Comparison of ENCODE assay signal across 8 mouse cellular contexts in genomic region chr13:112002661-112003347, GRCm38 (mm10).
DNase-seq lines count a peak whose midpoint lies in the region; ATAC-seq lines count a peak whose summit lies in the region.

No protein-coding gene starts in this region.

- peak overlapping the region; percentile 50; the same call in 1 of the 2 replicates for H3K27ac ChIP-seq in kidney, embryonic 16.5 days (ENCODE audit: low read length)

- H3K27me3 ChIP-seq in kidney, embryonic 16.5 days (ENCODE audit: insufficient read depth, low read length): no peaks in the 10 kb centered on the region

- H3K36me3 ChIP-seq in kidney, embryonic 16.5 days (ENCODE audit: insufficient read depth, low read length): no peaks in the 10 kb centered on the region

- H3K4me3 ChIP-seq in kidney, embryonic 16.5 days (ENCODE audit: low read length): no peak overlapping the region

- H3K4me1 ChIP-seq in kidney, embryonic 16.5 days (ENCODE audit: insufficient read depth, low read length): peaks cover 37% of the 10 kb centered on the region

- DNase-seq in adrenal gland, postnatal 14 days: peak; percentile 59
- DNase-seq in adrenal gland, postnatal 25 days: no peak
- peak; percentile 47 for DNase-seq in testis, postnatal 10 days (ENCODE audit: low spot score)
- DNase-seq in testis, postnatal 14 days (ENCODE audit: low spot score): no peak
- no peak for DNase-seq in ovary, postnatal 36 days (ENCODE audit: low spot score)
- no peak for DNase-seq in layer of hippocampus, postnatal 14 days (ENCODE audit: low spot score in 2 of 2)

- H3K9me3 ChIP-seq in kidney, embryonic 16.5 days (ENCODE audit: low read length): no peaks in the 10 kb centered on the region

- 25% methylated on average over 15 of the region's 15 CpGs for WGBS in kidney, embryonic 16.5 days

- ATAC-seq in kidney, embryonic 16.5 days (ENCODE audit: low FRiP score, low TSS enrichment): peak; percentile 70
- peak; percentile 53 for ATAC-seq in megakaryocyte-erythroid progenitor cell, adult 5-6 weeks (replicated peaks; ENCODE audit: low FRiP score, low TSS enrichment, poor library complexity, severe bottlenecking)

- 0 out of 2 replicates have a peak overlapping the region, but pooled peaks have one; percentile 0 for H3K4me2 ChIP-seq in kidney, embryonic 16.5 days (replicated peaks; ENCODE audit: low read depth, low read length)

- no peak overlapping the region for H3K9ac ChIP-seq in kidney, embryonic 16.5 days (replicated peaks; ENCODE audit: low read length)

Comparison
In these comparisons a context has a peak if more than half of its experiments do, and no peak if none do; other contexts are left out.
1. DNase-seq: peak in adrenal gland, postnatal 14 days (single experiment) and testis, postnatal 10 days (single experiment); none in adrenal gland, postnatal 25 days (single experiment), testis, postnatal 14 days (single experiment), ovary, postnatal 36 days (single experiment) and layer of hippocampus, postnatal 14 days (0 of 2).